Mouse (Mus musculus) layer of hippocampus, adult 6 months (tissue): Measurements from ENCODE around the gene Skil. TPM values are rescaled to one million over a fixed set of nuclear protein-coding genes. Genes with fewer than 3 reads are reported as not detected.

Source experiments
- long read RNA-seq, 2 experiments: library from polyadenylated mRNA; unstranded; transcript quantifications; one replicate each; pipeline ENCODE4 v2.0.0; 2019 to 2020
- polyA plus RNA-seq: library from polyadenylated mRNA; unstranded; fragments of <200 nt; fragmentation: Nextera tagmentation; gene quantifications from 2 replicates; pipeline ENCODE4 v1.2.3, GENCODE M21; 2021

Skil gene
- 27.4 and 31.9 TPM in 2 replicates for polyA plus RNA-seq
- long read RNA-seq, experiment 1, full-length matches to known transcripts = 10 of 62 reads
- long read RNA-seq, experiment 1, partial matches to known transcripts = 3 of 62 reads
- long read RNA-seq, experiment 1, other reads (novel, unspliced or antisense) = 49 of 62 reads
- long read RNA-seq, experiment 2, full-length matches to known transcripts = 20 of 44 reads
- long read RNA-seq, experiment 2, partial matches to known transcripts = 11 of 44 reads
- long read RNA-seq, experiment 2, other reads (novel, unspliced or antisense) = 13 of 44 reads

GRCm38 (mm10) chr3:31094531-31095178 lies at the start of gene Skil:
Gene Skil, plus strand, starts transcription at chr3:31095058.

GRCm38 (mm10) chr3:31149706-31150105 lies 54.8 kb downstream of the Skil start, which contains the start of gene Cldn11:
Gene Cldn11, plus strand, starts transcription at chr3:31149920.

Other genes with a start within 250 kb of the Skil start
- gene Gpr160, start 239.1 kb upstream of the Skil start, polyA plus RNA-seq = 1.1 and 1.2 TPM in 2 replicates
- 29.7 and 31.9 TPM in 2 replicates for gene Phc3, start 125.6 kb upstream of the Skil start, polyA plus RNA-seq
- 9.3 and 11.7 TPM in 2 replicates for gene Prkci, start 99.3 kb upstream of the Skil start, polyA plus RNA-seq
- gene Cldn11, start 54.9 kb downstream of the Skil start, polyA plus RNA-seq = 111 and 126 TPM in 2 replicates
- 32.5 and 37.4 TPM in 2 replicates for gene Slc7a14, start 215.3 kb downstream of the Skil start, polyA plus RNA-seq